Mouse (Mus musculus) liver, embryonic 14.5 days (tissue): ENCODE measurements around the gene Gtf2h2.

Source experiments
- CTCF ChIP-seq: IDR thresholded peaks from 2 replicates; pipeline ENCODE4 v1.5.1; 2016; ENCODE audit warnings: antibody characterized with exemption, low read depth, control low read depth
- EP300 ChIP-seq: IDR thresholded peaks from 2 replicates; pipeline ENCODE4 v1.6.1; 2016; ENCODE audit warnings: antibody characterized with exemption, low read depth

DNA sequence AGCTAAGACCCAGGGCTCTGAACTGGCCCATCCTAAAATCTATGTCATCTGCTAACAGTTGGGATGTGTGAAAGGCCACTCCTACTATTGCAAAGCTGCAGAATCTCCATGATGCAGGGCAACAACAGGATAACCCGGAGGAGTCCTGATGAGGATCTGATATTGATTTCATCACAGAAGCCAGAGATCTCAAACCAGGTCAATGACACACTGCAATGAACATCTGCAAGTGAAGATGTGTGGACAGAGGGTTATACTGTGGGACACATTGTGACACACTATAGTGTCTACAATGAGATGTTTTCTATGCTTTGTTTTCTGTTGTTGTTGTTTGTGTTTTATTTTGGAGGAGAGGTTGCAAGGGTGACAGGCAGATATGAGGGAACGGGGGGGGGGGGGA, 31.3 kb upstream of the Gtf2h2 start:
- no peak for TF ChIP-seq CTCF
- no peak for TF ChIP-seq EP300
